Mouse (Mus musculus) gastrocnemius, adult 2 months (tissue): Measurements from ENCODE around the gene Fosl1. TPM values are rescaled to one million over a fixed set of nuclear protein-coding genes. Genes with fewer than 3 reads are reported as not detected.
"Not testable (repeated sequence)": the region's sequence is repeated elsewhere in the genome, so short reads cannot be mapped to it uniquely, and the experiment has no call there.

ENCODE experiments used
- DNase-seq: peaks from one replicate; pipeline ENCODE4 v3.0.0; 2022
- H3K27ac ChIP-seq: fragments of 200-600 bp; 2 replicates; pipeline ENCODE4 v1.8.1; 2022; ENCODE audit warnings: mild to moderate bottlenecking
- H3K4me3 ChIP-seq: fragments of 200-600 bp; 2 replicates; pipeline ENCODE4 v1.8.1; 2022; ENCODE audit warnings: mild to moderate bottlenecking, moderate library complexity
- CTCF ChIP-seq: fragments of 200-600 bp; IDR thresholded peaks from 2 replicates; pipeline ENCODE4 v1.8.1; 2022; ENCODE audit warnings: antibody characterized with exemption, mild to moderate bottlenecking, moderate library complexity
- intact Hi-C: fragments of 180-260 bp; cut with DNase I; formaldehyde crosslinking; loops from one replicate; pipeline ENCODE4 v1.15.1; 2025
- total RNA-seq, 2 experiments: library from RNA; stranded (reverse); gene quantifications; 2 replicates each; pipeline ENCODE4 v1.2.3; 2021

The Fosl1 gene
- total RNA-seq, 2 experiments from 2014 or later = not detected

- TF ChIP-seq CTCF = no peak
- peak overlapping the region; percentile 100 for H3K4me3 ChIP-seq
- intact Hi-C loops = loop anchor here (2.0 kb wide), 1 partner anchor 20 kb away; the partner anchor contains the start of gene Snx32
- peak; percentile 89 for DNase-seq
- peak overlapping the region; percentile 98 for H3K27ac ChIP-seq
Observed at GRCm38 (mm10) chr19:5490898-5491708, 43.8 kb downstream of the Fosl1 start.

- no peak for DNase-seq
- TF ChIP-seq CTCF = no peak
- intact Hi-C loops = no loop called here
- peak overlapping the region; percentile 24; the same call in 1 of the 2 replicates for H3K27ac ChIP-seq
- peak overlapping the region; percentile 100; the same call in 1 of the 2 replicates for H3K4me3 ChIP-seq
Observed at GRCm38 (mm10) chr19:5492641-5493040, 45.3 kb downstream of the Fosl1 start.

- intact Hi-C loops, DNase-seq, H3K27ac ChIP-seq: not testable (repeated sequence)
- peak overlapping the region; percentile 100 for H3K4me3 ChIP-seq
Observed at GRCm38 (mm10) chr19:5493301-5493721, 46.0 kb downstream of the Fosl1 start.

GRCm38 (mm10) chr19:5494314-5494713 lies 47.0 kb downstream of the Fosl1 start:
- intact Hi-C loops = no loop called here

GRCm38 (mm10) chr19:5495353-5496051 lies 48.2 kb downstream of the Fosl1 start:
- intact Hi-C loops = no loop called here
- no peak for DNase-seq
- TF ChIP-seq CTCF = no peak

More at GRCm38 (mm10) chr19:5494314-5494713, 47.0 kb downstream of the Fosl1 start:
- DNase-seq = no peak
- H3K4me3 ChIP-seq = no peak overlapping the region
- peak overlapping the region; percentile 49; the same call in 1 of the 2 replicates for H3K27ac ChIP-seq
- no peak for TF ChIP-seq CTCF

GRCm38 (mm10) chr19:5496052-5496370 lies 48.7 kb downstream of the Fosl1 start:
- no peak for DNase-seq
- H3K27ac ChIP-seq = peak overlapping the region; percentile 62
- intact Hi-C loops = no loop called here
- no peak overlapping the region for H3K4me3 ChIP-seq
- no peak for TF ChIP-seq CTCF

More at GRCm38 (mm10) chr19:5495353-5496051, 48.2 kb downstream of the Fosl1 start:
- H3K4me3 ChIP-seq = no peak overlapping the region
- H3K27ac ChIP-seq = peak overlapping the region; percentile 62

- DNase-seq = no peak
- H3K27ac ChIP-seq = no peak overlapping the region
- intact Hi-C loops = no loop called here
- H3K4me3 ChIP-seq = no peak overlapping the region
- TF ChIP-seq CTCF = no peak
Observed at GRCm38 (mm10) chr19:5500330-5500875, 53.1 kb downstream of the Fosl1 start.

- intact Hi-C loops = no loop called here
- H3K27ac ChIP-seq = no peak within 1 kb of the TSS
- TF ChIP-seq CTCF = no peak
- DNase-seq = no peak
- H3K4me3 ChIP-seq = no peak within 1 kb of the TSS
Observed at GRCm38 (mm10) chr19:5503687-5504086, 56.3 kb downstream of the Fosl1 start, which contains the start of gene 1700020D05Rik. Gene 1700020D05Rik, minus strand, starts transcription at chr19:5503787.

Other genes starting within 250 kb of the Fosl1 start
- 1 to 10 TPM; 5.2 to 8.5 TPM for gene Pacs1, start 174.4 kb upstream of the Fosl1 start, total RNA-seq
- gene Sf3b2, start 152.1 kb upstream of the Fosl1 start, total RNA-seq = 10 to 100 TPM; 66.5 to 78.9 TPM
- under 1 TPM in 1 of 2 experiments, not detected in 1; 0.11 TPM for gene Gal3st3, start 149.2 kb upstream of the Fosl1 start, total RNA-seq
- not detected for gene Catsper1, start 111.8 kb upstream of the Fosl1 start, total RNA-seq
- 10 to 100 TPM; 27.5 to 44.2 TPM for gene Cst6, start 98.0 kb upstream of the Fosl1 start, total RNA-seq
- 10 to 100 TPM; 15.7 to 17.9 TPM for gene Eif1ad, start 80.8 kb upstream of the Fosl1 start, total RNA-seq
- gene Banf1, start 80.4 kb upstream of the Fosl1 start, total RNA-seq = 100 to 1,000 TPM; 122 to 144 TPM
- 10 to 100 TPM; 40.1 to 50.3 TPM for gene Sart1, start 58.8 kb upstream of the Fosl1 start, total RNA-seq
- 1 to 10 TPM; 1.3 to 2.7 TPM for gene Tsga10ip, start 45.0 kb upstream of the Fosl1 start, total RNA-seq
- 100 to 1,000 TPM; 503 to 688 TPM for gene Drap1, start 22.6 kb upstream of the Fosl1 start, total RNA-seq
- 10 to 100 TPM; 34.0 to 38.0 TPM for gene AI837181, start 22.4 kb upstream of the Fosl1 start, total RNA-seq
- gene Ccdc85b, start 10.3 kb downstream of the Fosl1 start, total RNA-seq = 1 to 10 TPM; 3.9 to 7.2 TPM
- 10 to 100 TPM; 33.9 to 35.8 TPM for gene Fibp, start 13.1 kb downstream of the Fosl1 start, total RNA-seq
- not detected for gene Ctsw, start 21.0 kb downstream of the Fosl1 start, total RNA-seq
- 1 to 10 TPM; 3.4 to 6.6 TPM for gene Efemp2, start 26.4 kb downstream of the Fosl1 start, total RNA-seq
- gene Mus81, start 40.9 kb downstream of the Fosl1 start, total RNA-seq = 10 to 100 TPM; 20.1 to 23.3 TPM
- gene Cfl1, start 42.9 kb downstream of the Fosl1 start, total RNA-seq = 10 to 100 TPM; 52.8 to 72.0 TPM
- 1 to 10 TPM in 1 of 2 experiments, under 1 TPM in 1; 0.92 to 1.6 TPM for gene 1700020D05Rik, start 56.2 kb downstream of the Fosl1 start, total RNA-seq
- gene Snx32, start 63.0 kb downstream of the Fosl1 start, total RNA-seq = 1 to 10 TPM; 5.8 to 8.0 TPM
- gene Ovol1, start 113.1 kb downstream of the Fosl1 start, total RNA-seq = not detected
- gene Ap5b1, start 120.5 kb downstream of the Fosl1 start, total RNA-seq = 1 to 10 TPM; 2.0 to 2.3 TPM
- gene Rnaseh2c, start 154.3 kb downstream of the Fosl1 start, total RNA-seq = 10 to 100 TPM; 42.4 to 53.6 TPM
- 10 to 100 TPM; 20.9 to 23.7 TPM for gene Kat5, start 162.7 kb downstream of the Fosl1 start, total RNA-seq
- 10 to 100 TPM; 14.6 to 14.7 TPM for gene Rela, start 189.9 kb downstream of the Fosl1 start, total RNA-seq
- gene Sipa1, start 216.2 kb downstream of the Fosl1 start, total RNA-seq = 10 to 100 TPM in 1 of 2 experiments, 1 to 10 TPM in 1; 10.0 to 11.0 TPM
- 10 to 100 TPM in 1 of 2 experiments, 1 to 10 TPM in 1; 8.7 to 11.8 TPM for gene Map3k11, start 241.2 kb downstream of the Fosl1 start, total RNA-seq
- gene Pcnx3, start 241.4 kb downstream of the Fosl1 start, total RNA-seq = 10 to 100 TPM; 12.6 to 14.0 TPM